Mouse (Mus musculus) testis, adult 2 months (tissue): ENCODE data around the gene Fndc8.
"Not testable (repeated sequence)": the region's sequence is repeated elsewhere in the genome, so short reads cannot be mapped to it uniquely, and the experiment has no call there.

ENCODE experiments used
- CTCF ChIP-seq: fragments of 200-500 bp; IDR thresholded peaks from 2 replicates; pipeline ENCODE4 v1.5.1; 2012; ENCODE audit warnings: low read depth, mild to moderate bottlenecking, inconsistent platforms, low read length, moderate library complexity; ENCODE audit not compliant: control insufficient read depth, insufficient read depth, insufficient replicate concordance
- POLR2A ChIP-seq: fragments of 200-500 bp; IDR thresholded peaks from 2 replicates; pipeline ENCODE4 v1.6.1; 2012; ENCODE audit warnings: low read depth, mild to moderate bottlenecking, inconsistent platforms, low read length, moderate library complexity; ENCODE audit not compliant: control insufficient read depth

DNA sequence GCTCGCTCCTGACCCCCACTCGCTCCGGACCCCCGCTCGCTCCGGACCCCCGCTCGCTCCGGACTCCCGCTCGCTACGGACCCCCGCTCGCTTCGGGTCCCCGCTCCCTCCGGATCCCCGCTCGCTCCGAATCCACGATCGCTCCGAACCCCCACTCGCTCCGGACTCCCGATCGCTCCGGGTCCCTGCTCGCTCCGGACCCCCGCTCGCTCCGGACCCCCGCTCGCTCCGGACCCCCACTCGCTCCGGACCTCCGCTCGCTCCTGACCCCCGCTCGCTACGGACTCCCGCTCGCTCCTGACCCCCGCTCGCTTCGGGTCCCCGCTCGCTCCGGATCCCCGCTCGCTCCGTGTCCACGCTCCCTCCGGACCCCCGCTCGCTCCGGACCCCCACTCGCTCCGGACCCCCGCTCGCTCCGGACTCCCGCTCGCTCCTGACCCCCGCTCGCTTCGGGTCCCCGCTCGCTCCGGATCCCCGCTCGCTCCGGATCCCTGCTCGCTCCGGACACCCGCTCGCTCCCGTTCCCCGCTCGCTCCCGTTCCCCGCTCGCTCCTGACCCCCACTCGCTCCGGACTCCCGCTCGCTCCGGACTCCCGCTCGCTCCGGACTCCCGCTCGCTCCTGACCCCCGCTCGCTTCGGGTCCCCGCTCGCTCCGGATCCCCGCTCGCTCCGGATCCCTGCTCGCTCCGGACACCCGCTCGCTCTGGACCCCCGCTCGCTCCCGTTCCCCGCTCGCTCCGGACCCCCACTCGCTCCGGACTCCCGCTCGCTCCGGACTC, 39.9 kb downstream of the Fndc8 start:
- TF ChIP-seq CTCF, POLR2A: not testable (repeated sequence)
